Mouse (Mus musculus) right cerebral cortex, postnatal 36 days (tissue): ENCODE measurements around the gene Prkar1b.
A peak's percentile ranks its signal among the peaks of the same experiment; 100 is the strongest.

Experiments used
- DNase-seq, 2 experiments: peaks; one replicate each; pipeline ENCODE4 v3.0.0; 2022; ENCODE audit warnings: low spot score in 2 of 2, mixed read lengths in 1 of 2

The Prkar1b gene

DNA sequence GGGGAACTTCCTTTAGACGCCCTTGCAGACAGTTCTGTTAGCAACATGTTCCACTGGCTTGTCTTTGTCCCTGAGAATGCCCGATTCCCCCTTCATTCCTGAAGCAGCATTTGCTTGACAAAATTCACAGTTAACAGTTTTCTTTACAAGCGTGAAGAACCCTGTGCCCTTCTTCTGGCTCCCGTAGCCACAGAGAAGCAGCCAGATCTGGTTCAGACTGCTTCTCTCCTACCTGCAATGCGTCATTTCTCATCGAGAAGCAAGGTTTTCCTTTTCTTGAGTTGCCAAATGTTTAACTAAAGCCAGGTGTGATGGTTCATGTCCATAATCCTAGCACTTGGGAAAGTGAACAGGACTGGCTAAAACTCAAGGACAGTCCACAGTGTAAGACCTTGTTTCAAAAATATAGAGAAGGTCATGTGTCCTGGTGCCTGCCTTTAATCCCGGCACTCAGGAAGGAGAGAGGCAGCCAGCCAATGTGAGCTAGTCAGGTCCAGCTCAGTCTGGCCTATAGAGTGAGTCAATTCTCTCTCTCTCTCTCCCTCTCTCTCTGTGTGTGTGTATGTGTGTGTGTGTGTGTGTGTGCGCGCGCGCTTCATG, 3.2 kb downstream of the Prkar1b start:
- DNase-seq = no peak

DNA sequence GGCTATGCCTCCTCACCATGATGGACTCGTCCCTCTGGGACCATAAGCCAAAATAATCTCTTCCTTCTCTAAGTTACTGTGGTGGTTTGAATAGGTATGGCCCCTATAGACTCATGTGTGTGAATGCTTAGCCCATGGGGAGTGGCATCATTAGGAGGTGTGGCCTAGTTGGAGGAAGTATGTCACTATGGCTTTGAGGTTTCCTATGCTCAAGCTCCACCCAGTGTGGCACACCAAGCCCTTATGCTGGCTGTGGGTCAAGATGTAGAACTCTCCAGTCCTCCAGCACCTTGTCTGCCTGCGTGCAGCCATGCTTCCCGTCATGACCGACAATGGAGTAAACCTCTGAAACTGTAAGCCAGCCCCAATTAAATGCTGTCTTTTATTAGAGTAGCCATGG, 4.1 kb downstream of the Prkar1b start:
- no peak for DNase-seq

DNA sequence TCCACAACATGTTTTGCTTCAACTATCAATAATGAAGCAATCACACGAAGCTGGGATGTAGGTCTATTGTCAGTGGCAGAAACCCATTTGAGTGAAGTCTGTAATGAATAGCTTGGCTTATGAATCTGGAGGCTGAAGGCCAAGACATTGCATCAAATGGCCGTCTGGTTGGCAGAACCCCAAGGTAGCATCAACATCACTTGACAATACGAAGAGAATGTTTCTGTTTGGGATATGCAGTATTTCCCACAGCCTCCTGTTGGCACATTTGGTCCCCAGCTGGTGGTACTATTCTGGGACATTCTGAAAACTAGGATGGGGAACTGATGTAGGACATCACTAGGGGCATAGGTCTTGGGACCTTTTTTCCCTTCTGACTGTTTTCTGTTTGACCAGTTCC, 5.9 kb downstream of the Prkar1b start:
- DNase-seq = no peak

DNA sequence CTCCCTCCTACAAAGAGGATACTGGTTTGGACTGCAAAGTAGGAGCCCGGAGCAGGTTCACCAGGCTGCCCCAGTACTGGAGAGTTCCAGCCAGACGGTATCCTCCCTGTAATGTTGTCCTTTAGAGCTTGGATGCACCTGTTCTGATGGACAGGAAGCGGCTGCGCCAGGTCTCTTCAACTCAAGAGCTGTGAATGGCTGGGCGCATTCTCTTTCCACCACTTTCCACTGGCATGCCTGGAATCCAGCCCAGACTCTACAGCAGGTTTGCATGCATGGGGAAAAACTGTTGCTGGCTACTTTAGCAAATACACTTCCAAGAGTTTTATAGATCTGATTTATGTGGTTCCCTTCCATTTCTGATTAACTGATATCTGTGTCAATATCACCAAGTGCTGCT, 8.5 kb downstream of the Prkar1b start:
- no peak for DNase-seq

DNA sequence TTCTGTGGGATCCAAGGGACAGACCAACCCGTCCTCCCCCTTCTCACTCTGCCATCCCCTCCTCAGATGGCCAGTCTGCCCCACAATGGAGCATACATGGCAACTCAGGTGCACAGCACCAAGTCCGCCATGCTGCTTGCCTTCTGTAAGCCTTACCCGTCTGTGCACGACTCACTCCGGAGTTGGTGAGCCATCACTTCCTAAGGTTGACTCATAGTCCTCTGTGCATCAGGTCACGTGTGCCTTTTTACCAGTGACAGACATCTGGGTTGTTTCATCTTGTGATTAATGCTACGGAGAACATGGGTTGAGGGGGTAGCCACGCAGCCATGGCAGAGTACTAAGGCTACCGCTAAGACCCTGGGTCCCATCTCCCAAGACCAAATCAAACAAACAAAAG, 9.2 kb downstream of the Prkar1b start:
- no peak for DNase-seq

DNA sequence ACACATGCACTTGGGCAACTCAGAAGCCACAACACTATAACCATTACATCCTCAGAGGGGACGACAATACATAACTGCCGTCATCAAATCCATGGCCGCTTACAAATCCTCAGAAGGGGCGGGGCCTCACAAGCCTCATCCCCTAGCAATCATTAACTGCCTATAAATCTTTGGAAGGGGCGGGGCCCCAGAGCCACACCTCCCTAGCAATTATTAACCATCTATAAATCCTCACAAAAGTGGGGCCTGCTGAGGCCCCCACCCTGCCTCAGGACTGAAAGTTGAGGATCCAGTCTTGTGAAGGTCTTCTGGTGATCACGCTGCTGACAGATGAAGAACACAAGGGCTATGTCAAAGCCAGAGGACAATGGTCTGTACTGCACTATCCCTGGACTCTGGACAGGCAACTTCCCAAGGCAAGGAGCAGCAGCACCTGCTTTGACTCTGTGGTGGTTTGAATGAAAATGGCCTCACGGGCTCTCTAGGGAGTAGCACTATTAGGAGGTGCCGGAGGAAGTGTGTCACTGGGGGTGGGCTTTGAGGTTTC, 10.8 kb downstream of the Prkar1b start:
- DNase-seq = no peak

DNA sequence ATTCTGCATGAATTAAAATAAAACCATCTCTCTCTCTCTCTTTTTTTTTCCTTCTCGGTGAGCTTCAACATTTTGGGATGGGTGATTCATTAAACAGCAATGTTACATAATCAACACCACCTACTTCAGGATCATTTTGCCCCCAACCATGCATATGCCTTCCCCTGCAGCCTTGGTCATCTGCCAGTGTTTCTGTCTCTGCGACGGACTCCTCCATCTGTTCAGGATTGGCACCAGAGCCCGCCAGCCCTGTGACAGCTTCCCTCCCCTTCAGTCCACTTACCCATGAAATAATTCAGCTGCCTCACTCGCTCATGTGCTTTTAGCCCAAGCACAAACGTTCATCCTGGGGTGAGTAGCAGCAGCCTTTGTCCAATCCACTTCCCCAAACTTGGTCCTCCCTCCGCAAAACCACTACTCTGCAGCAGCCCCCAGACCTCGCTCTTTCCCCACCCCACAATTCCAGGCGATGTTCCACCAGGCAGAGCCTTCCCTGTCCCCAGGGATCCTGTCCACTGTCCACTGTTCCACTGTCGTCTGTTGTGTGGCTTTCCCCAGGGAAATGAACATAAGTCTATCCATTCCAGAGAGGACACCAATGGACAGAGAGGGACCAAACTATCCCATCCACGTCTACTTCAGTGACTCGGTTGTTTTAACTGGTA, 11.4 kb downstream of the Prkar1b start:
- DNase-seq = peak; percentile 76 to 79

DNA sequence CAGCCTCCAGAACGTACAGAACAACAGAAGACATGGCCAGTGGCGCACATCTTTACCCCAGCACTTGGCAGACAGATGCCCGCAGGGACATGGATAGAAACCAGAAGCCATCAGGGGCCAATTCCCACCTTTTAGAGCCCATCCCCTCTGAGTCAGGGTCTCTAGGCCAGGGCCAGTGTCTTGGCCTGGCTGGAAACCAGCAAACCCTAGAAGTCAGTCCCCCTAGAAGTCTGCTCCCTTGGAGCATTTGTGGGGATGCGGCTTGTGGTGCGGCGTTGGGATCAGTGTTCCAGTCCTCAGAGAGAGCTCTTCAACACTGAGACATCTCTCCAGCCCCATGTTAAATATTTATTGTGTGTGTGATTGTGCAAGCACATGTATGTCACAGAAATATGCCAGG, 12.6 kb downstream of the Prkar1b start:
- no peak for DNase-seq

DNA sequence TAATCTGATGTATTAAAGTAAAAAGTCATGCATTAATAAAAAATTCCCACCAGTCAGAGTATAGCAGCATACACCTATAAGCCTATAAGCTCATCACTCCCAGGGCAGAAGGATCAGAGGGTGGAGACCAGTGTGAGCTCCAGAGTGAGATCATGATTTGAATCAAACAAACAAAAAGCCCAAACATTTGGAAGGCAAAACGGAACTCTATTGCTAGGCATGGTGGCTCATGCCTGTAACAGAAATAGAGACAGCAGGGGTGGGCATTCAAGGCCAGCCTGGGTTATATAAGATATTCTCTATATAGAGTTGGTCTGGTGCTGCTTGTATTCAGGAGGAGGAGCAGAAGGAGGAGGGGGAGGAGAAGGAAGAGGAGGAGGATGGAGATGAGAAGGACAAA, 13.5 kb downstream of the Prkar1b start:
- no peak for DNase-seq

DNA sequence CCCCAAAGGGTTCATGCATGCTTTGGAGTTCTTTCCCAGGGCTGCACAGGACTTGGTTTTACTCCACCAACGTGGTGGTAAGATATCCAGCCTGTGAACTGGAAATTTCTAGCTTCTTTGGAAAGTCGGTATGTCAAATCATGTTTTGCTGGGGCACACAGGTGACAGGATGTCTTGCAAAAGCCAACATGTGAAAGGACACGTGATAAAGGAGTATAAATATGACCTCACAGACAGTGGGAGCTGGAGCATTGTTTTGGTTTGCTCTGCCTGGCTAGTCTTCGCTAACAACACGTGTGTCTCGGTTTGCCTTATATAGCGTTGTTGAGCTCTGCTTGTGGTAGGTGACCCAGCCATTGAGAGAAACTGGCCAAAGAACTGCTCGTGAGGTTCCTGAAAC, 15.3 kb downstream of the Prkar1b start:
- DNase-seq = no peak

DNA sequence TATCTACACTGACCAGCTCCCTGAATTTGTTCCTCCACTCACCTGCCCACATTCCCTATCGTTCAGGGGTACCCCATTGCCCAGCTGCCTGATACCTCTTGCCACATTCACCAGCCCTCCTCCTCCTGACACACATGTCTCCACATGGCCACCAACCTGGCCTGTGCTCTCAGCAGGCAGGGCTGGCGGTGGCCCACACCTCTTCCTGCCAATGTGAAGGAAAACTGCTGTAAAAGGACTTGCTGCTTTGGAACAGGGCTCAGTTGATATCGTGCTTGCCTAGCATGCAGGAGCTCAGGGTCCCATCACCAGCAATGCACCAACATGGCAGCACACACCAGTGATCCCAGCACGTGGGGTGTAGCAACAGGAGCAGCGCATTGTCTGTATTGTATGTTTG, 19.4 kb downstream of the Prkar1b start:
- no peak for DNase-seq

DNA sequence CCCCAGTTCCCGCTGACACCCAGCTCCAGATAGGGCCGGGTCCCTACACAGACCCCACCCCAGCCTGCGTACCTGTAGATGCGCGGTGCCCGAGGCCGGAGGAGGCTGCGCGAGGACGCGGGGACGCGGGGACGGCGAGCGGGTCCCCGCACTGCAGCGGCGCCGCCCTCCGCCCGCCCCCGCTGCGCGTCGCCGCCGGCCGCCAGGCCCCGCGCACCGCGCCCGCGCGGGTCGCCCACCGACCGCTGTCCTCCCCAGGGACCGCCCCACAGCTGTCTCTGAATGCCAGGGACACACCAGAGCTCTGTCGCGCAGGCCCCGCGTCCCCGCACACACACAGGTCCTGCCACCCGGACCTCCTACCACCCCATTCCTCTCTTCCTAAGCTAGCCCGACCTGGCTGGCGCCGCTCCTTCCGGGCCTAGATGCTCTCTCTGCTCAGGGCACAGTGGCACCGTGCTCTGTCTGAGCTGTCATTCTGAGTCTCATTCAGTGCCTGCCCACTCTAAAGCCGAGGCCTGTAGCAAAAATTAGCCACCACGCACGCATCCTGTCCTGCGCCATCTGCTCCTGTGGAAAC, 20.1 kb downstream of the Prkar1b start:
- DNase-seq = peak; percentile 62 to 81

DNA sequence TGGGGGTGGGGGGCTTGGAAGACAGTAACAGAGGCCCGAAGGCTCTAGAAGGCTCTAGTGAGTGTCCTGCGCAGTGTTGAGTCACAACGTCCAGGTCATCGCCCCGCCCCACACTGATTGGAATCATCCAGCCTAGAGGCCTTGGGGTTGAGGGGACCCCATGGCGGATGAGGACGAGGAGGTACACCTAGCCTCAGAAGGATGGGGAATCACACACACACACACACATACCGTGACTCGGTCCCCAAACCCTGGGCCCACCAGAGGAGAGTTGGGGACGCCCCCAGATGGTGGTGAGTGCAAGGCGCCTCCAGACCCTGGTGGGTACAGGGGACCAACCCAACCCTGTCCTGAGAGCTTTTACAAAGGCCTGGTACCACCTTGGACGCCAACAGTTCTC, 20.7 kb downstream of the Prkar1b start:
- peak in 1 of 2 experiments; percentile 24 for DNase-seq

DNA sequence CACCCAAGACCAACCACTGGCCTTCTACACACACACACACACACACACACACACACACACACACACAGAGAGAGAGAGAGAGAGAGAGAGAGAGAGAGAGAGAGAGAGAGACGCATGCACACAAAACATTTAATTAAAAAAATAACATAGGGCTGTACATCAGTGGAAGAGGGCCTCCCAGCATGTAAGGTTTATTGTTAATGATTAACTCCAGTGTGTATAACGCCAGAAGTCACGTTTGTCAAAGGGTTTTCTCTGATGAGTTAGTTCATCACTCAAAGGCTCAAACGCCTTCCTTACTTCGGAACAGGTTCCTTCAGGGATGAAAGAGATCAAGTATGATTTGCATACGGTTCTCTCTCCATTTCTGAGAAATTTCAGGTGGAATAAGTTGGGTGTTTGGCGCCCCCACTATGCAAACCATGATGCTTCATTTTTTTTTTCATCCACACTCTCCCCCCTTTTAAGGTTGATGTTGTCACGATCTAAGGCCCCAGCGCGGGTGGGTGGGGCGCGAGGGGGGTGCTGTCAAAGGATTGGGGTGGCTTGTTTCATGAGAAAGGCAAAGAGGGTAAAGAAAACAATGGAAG, 21.2 kb downstream of the Prkar1b start:
- no peak for DNase-seq

DNA sequence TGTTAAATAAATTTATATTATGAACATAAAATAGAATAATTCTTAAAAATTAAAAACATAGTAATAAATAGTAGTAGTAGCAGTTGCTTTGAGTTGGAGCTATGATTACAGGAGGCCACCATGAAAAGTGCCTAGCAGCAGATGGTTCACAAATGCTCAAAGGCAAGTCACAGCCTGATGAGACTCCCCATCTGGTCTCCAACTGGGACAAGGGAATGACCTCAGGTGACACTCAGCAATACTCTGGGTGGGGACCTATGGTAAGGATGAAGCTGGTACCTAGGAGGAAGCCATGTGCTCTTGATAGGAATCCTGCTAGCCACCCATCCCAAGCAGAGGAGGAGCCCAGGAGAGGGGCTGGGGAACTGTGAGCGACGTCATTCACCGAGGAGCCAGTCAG, 24.1 kb downstream of the Prkar1b start:
- no peak for DNase-seq

DNA sequence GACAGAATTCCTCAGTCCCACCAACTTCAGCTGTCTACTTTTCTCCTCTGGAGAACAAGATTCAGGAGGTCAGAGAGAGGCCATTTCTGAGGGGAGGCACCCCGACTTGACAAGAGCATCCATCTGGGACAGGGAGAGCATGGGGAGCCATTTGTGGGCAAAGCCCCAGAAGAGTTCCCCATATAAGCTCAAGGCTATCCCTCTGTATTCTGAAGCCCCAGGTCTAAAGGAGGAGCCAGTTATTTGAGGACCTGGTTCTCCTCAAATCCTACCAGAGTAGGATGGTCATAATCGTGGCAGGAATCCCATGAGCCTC, 30.9 kb downstream of the Prkar1b start:
- DNase-seq = no peak

DNA sequence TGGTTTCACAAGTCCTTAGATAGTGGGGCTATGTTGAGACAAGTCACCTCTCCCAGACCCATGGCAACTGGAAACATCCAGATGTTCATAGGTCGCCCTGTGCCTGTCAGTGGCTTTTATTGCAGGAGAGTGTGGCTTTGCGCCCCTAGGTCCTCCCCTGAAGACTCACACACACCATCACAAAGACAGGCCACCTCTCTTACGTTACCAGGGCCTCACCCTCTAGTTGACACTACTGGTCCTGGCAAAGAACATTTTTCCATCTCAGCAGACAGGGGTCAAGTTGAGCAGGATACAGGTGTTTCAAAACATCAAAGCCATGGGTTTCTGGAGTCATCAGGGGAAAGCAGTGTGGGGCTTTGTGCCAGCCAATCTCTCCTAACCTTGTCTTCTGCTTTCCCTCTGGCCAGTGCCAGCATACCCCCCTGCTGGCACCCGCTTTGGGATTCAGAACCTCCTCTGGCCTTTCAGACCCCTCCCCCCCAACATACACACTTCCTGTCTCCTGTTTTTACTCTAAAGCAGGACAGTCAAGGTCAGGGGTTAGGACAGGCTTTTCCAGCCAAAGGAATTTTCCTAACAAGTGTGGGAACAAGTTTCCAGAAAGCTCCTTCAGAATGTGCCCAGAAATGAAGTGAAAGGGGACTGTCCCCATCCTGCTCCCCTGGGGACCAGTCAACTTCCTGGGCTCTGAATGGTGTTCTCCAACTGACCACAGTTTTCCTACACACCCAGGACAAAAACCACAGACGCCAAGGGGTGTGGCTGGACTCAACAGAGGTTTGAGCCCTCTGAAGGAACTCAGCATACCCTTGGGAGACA, 31.5 kb downstream of the Prkar1b start:
- no peak for DNase-seq

DNA sequence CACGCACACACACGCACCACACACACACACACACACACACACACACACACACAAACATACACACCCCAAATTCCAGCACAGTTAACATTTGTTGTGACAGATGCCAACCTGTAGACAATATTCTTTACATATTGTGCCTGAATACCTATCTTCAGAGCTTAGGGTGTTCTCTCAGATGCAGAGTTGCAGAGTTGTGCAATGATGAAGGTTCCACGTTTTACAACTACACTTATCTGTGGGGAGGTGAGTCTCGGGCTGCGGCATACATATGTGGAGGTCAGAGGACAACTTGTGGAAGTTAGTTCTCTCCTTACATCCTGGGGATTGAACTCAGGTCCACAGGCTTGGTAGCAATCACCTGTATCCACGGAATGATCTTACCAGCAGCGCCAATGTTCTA, 34.3 kb downstream of the Prkar1b start:
- DNase-seq = no peak

DNA sequence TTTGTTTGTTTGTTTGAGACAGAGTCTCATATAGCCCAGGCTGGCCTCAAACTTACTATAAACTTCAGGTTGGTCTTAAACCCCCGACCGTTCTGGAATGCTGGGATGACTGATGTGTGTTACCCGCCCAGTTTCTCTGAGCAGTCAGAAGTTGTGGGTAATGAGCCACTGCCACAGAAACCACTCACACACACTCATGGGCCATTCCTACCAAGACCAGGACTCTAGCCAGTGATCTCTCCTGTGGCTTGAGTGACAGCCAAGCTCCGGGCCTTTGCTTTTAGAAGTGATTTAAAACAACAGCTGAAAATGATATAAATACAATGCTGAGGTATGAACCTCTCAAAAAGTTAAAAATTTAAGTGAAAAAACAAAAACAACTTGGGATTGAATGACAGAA, 34.9 kb downstream of the Prkar1b start:
- no peak for DNase-seq

DNA sequence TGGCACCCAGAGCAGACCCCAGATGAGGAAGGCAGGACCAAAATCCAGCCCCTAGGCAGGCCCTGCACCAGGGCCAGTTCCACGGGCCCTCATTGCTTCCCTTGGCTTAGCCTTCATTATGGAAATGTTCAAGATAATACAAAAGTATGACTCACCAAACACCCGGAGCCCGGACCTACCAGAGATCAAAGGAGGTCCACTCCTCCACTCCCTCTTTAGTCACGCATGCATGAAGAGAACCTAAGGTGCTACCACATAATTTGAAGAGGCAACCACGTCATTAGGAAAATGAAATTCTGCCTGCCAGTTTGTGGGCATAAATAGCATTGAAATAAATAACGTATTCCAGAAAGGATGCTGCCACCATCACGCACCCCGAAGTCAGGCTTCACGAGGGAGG, 37.4 kb downstream of the Prkar1b start:
- no peak for DNase-seq

DNA sequence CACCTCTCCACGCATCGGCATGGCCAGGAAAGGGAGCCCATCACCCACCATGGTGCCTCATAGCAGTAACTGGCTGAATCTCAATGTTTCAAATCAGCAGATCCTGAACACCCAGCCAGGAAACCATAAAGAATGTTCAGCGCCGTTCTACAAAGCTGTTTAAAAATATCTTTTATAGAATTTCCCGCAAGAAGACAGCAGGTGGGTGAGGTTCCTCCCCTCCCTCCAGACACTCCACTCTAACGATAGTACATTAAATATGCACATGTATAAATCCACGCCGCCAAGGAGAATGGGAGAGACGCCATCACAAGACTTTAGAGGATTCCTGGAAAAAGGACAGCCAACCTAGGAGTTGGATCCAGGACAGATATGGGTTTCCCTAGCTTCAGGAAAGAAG, 37.8 kb downstream of the Prkar1b start:
- DNase-seq = peak; percentile 20 to 36

DNA sequence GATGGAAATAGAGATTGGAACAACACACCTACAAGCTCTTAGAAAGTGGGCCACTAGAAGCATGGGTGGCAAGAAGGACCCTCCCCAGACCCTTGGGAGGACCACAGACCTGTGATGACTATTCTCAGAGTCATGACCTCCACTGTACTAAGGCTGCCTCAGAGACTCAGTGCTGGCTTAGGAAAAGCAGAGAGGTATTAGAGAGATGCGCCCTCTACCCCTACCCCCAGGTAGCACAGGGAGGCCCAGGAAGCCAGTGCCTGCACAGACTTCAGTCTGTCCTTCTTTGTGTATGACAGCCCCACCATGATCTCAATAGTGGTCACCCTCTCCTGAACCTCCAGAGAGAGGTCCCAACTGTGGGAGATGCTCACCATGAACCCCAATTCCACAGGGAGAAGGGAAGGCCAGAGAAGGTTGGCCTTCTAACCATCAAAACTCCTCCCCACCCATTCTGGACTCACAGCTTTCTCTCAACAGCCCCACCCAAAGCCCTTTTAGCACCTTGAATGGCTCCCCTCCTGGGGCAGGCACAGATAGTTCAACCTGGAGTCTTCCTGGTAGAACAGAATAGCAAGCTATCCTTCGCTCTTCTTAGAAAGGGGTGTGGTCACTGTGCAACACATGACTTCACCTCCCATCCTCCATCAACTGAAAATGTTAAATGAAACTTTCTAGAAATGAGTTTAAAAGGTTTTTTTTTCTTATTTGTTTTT, 39.5 kb downstream of the Prkar1b start:
- DNase-seq = no peak
